Mouse (Mus musculus) activated CD4-positive, CD25-positive, alpha-beta regulatory T cell (primary cell): ENCODE data around the gene Stxbp4. TPM values are rescaled to one million over a fixed set of nuclear protein-coding genes. Genes with fewer than 3 reads are reported as not detected.

ENCODE experiments used
- polyA plus RNA-seq, 2 experiments: library from polyadenylated mRNA; unstranded; fragments of 100-300 nt; shearing (Covaris generic); gene quantifications; one replicate each; pipeline ENCODE4 v1.2.1; 2017

Gene Stxbp4
- polyA plus RNA-seq: 1 to 10 TPM; 2.3 to 2.7 TPM

GRCm38 (mm10) chr11:90637440-90638311, at the start of gene Stxbp4, which contains the start of gene Cox11:
Gene Stxbp4 (minus strand): TSS chr11:90638084.
Gene Cox11 (plus strand): TSS chr11:90638173.

Other genes starting within 250 kb of the Stxbp4 start
- gene Hlf, start 247.2 kb downstream of the Stxbp4 start, polyA plus RNA-seq: under 1 TPM; 0.27 to 0.30 TPM
- 10 to 100 TPM; 24.2 to 29.5 TPM for gene Cox11, start 89 bp upstream of the Stxbp4 start, polyA plus RNA-seq
- gene Tom1l1, start 50.3 kb upstream of the Stxbp4 start, polyA plus RNA-seq: 1 to 10 TPM; 1.7 to 2.8 TPM